Mouse (Mus musculus): ENCODE measurements around the gene Rnaseh2a.

GRCm38 (mm10) chr8:84979599-84980421, 10.2 kb upstream of the Rnaseh2a start:
- 0 out of 2 replicates have a peak, but pooled peaks have one; percentile 11 for TF ChIP-seq NRF1 (IDR thresholded peaks at IDR 0.05; ENCODE audit: low read depth, low read length)
- peak; percentile 41; the same call in 1 of the 2 replicates for TF ChIP-seq BHLHE40 (IDR thresholded peaks at IDR 0.05; ENCODE audit: low read depth, low read length)
- no peak for TF ChIP-seq RAD21 (IDR thresholded peaks at IDR 0.05; ENCODE audit: low read depth, low read length)
- TF ChIP-seq CTCF (conservative IDR thresholded peaks at IDR 0.05 in 1 of 2, IDR thresholded peaks at IDR 0.05 in 1 of 2; ENCODE audit: low read depth in 2 of 2, low read length in 2 of 2) = no peak

All from CH12.LX (cell line).